In the genomic region with DNA sequence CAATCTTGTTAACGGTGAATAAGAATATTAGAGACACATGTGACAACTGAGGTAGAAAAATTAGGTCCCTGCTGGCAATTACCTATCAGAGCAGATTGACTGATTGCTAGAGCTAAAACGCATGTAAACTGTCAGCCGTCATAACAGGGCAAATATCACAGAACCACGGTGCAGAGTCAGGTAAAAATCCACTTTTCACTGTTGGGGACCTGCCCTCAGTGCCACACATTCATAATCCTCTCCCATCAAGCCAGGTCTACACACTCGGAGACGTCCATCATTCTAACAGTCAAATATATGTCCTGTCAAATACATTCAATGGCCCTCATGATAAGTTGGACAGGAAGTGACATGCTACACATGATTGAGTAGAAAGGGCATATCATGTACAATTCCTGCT, we compare ENCODE assay signal across 25 mouse cellular contexts.
DNase-seq lines count a peak whose midpoint lies in the region; ATAC-seq and TF ChIP-seq lines count a peak whose summit lies in the region.
"Had no signal": no experiment of that assay in that cellular context is flagged by ENCODE, and none has a peak within 500 bp of the region (broad histone marks: within the 10 kb centered on the region; RNA-seq: fewer than 3 reads in every experiment).

No protein-coding gene starts in this region.

- no peak overlapping the region for H3K9ac ChIP-seq in hindbrain, embryonic 12.5 days
- no peak overlapping the region for H3K9ac ChIP-seq in midbrain, embryonic 12.5 days (replicated peaks)
- H3K9ac ChIP-seq in midbrain, embryonic 14.5 days (replicated peaks; ENCODE audit: low read length), result no peak overlapping the region
- H3K9ac ChIP-seq in hindbrain, postnatal 0 days (replicated peaks; ENCODE audit: low read length), result no peak overlapping the region
- H3K9ac ChIP-seq: embryonic facial prominence, embryonic 13.5 days; forebrain, embryonic 13.5 days; forebrain, postnatal 0 days; intestine, embryonic 15.5 days had no signal

- no peaks in the 10 kb centered on the region for H3K9me3 ChIP-seq in hindbrain, embryonic 12.5 days (replicated peaks)
- H3K9me3 ChIP-seq in hindbrain, embryonic 10.5 days, result no peaks in the 10 kb centered on the region
- no peaks in the 10 kb centered on the region for H3K9me3 ChIP-seq in midbrain, embryonic 12.5 days
- H3K9me3 ChIP-seq in midbrain, embryonic 14.5 days (ENCODE audit: control insufficient read depth, low read length), result no peaks in the 10 kb centered on the region
- H3K9me3 ChIP-seq in hindbrain, postnatal 0 days (ENCODE audit: low read length), result no peaks in the 10 kb centered on the region
- H3K9me3 ChIP-seq: embryonic facial prominence, embryonic 10.5 days; embryonic facial prominence, embryonic 13.5 days; forebrain, embryonic 13.5 days; intestine, embryonic 15.5 days had no signal

- no peak overlapping the region for H3K27ac ChIP-seq in hindbrain, embryonic 12.5 days
- H3K27ac ChIP-seq in hindbrain, embryonic 10.5 days, result no peak overlapping the region
- no peak overlapping the region for H3K27ac ChIP-seq in midbrain, embryonic 12.5 days (replicated peaks)
- H3K27ac ChIP-seq in midbrain, embryonic 14.5 days (replicated peaks; ENCODE audit: low read depth, low read length), result no peak overlapping the region
- H3K27ac ChIP-seq in hindbrain, postnatal 0 days, result no peak overlapping the region
- no peak overlapping the region for H3K27ac ChIP-seq in layer of hippocampus, adult 2 months
- H3K27ac ChIP-seq: embryonic facial prominence, embryonic 10.5 days; embryonic facial prominence, embryonic 13.5 days; forebrain, embryonic 13.5 days; gastrocnemius, adult 2 months; intestine, embryonic 15.5 days had no signal

- no peaks in the 10 kb centered on the region for H3K4me1 ChIP-seq in hindbrain, embryonic 12.5 days
- no peaks in the 10 kb centered on the region for H3K4me1 ChIP-seq in hindbrain, embryonic 10.5 days (replicated peaks)
- H3K4me1 ChIP-seq in midbrain, embryonic 12.5 days, result no peaks in the 10 kb centered on the region
- H3K4me1 ChIP-seq in midbrain, embryonic 14.5 days (ENCODE audit: control insufficient read depth, insufficient read depth, low read length), result no peaks in the 10 kb centered on the region
- H3K4me1 ChIP-seq in hindbrain, postnatal 0 days (ENCODE audit: insufficient read depth, low read length), result no peaks in the 10 kb centered on the region
- H3K4me1 ChIP-seq: embryonic facial prominence, embryonic 10.5 days; embryonic facial prominence, embryonic 13.5 days; forebrain, embryonic 13.5 days; intestine, embryonic 15.5 days had no signal

- peak; percentile 76 for ATAC-seq in hindbrain, embryonic 12.5 days (ENCODE audit: low FRiP score)
- ATAC-seq in midbrain, embryonic 12.5 days (ENCODE audit: low FRiP score, low read depth), result 0 out of 2 replicates have a peak, but pooled peaks have one; percentile 16
- no peak for ATAC-seq in midbrain, embryonic 14.5 days (ENCODE audit: low FRiP score, low TSS enrichment)
- ATAC-seq in hindbrain, postnatal 0 days, result no peak
- ATAC-seq: CD4-positive, CD25-positive, alpha-beta regulatory T cell, adult 4 months; forebrain, embryonic 13.5 days; forebrain, postnatal 0 days; intestine, embryonic 15.5 days had no signal

- DNase-seq in hindbrain, embryonic 10.5 days (ENCODE audit: low spot score), result no peak
- DNase-seq in midbrain, embryonic 14.5 days, result no peak
- DNase-seq in hindbrain, postnatal 0 days (ENCODE audit: low spot score), result peak; percentile 13
- DNase-seq in retina, postnatal 1 day, result peak; percentile 41
- no peak for DNase-seq in layer of hippocampus, adult 2 months (ENCODE audit: low spot score in 2 of 2)
- DNase-seq: adrenal gland, adult 2 months; adrenal gland, postnatal 14 days; cerebellum, adult 11-12 months; cerebellum, adult 8-10 months; cerebellum, postnatal 10 days; cerebellum, postnatal 36 days; embryo, embryonic 11 days; forebrain, postnatal 0 days; gastrocnemius, adult 2 months; gastrocnemius, postnatal 14 days; heart, adult 11 months had no signal

- no peaks in the 10 kb centered on the region for H3K36me3 ChIP-seq in hindbrain, embryonic 12.5 days
- H3K36me3 ChIP-seq in hindbrain, embryonic 10.5 days, result no peaks in the 10 kb centered on the region
- H3K36me3 ChIP-seq in midbrain, embryonic 12.5 days, result no peaks in the 10 kb centered on the region
- H3K36me3 ChIP-seq in midbrain, embryonic 14.5 days (ENCODE audit: control insufficient read depth, insufficient read depth, low read length), result no peaks in the 10 kb centered on the region
- H3K36me3 ChIP-seq in hindbrain, postnatal 0 days (ENCODE audit: insufficient read depth, low read length), result no peaks in the 10 kb centered on the region
- H3K36me3 ChIP-seq: embryonic facial prominence, embryonic 10.5 days; embryonic facial prominence, embryonic 13.5 days; intestine, embryonic 15.5 days had no signal

- H3K4me3 ChIP-seq in hindbrain, embryonic 12.5 days, result no peak overlapping the region
- no peak overlapping the region for H3K4me3 ChIP-seq in hindbrain, embryonic 10.5 days
- no peak overlapping the region for H3K4me3 ChIP-seq in midbrain, embryonic 12.5 days
- no peak overlapping the region for H3K4me3 ChIP-seq in midbrain, embryonic 14.5 days (replicated peaks; ENCODE audit: low read depth, low read length)
- no peak overlapping the region for H3K4me3 ChIP-seq in hindbrain, postnatal 0 days (ENCODE audit: low read length)
- H3K4me3 ChIP-seq in layer of hippocampus, adult 2 months, result no peak overlapping the region
- H3K4me3 ChIP-seq: embryonic facial prominence, embryonic 10.5 days; embryonic facial prominence, embryonic 13.5 days; erythroblast, embryonic 14.5 days; forebrain, embryonic 13.5 days; gastrocnemius, adult 2 months; intestine, embryonic 15.5 days had no signal

- H3K4me2 ChIP-seq in hindbrain, embryonic 12.5 days (replicated peaks), result no peak overlapping the region
- H3K4me2 ChIP-seq in midbrain, embryonic 12.5 days (replicated peaks), result no peak overlapping the region
- H3K4me2 ChIP-seq in midbrain, embryonic 14.5 days (ENCODE audit: low read length), result no peak overlapping the region
- H3K4me2 ChIP-seq in hindbrain, postnatal 0 days (ENCODE audit: low read depth, low read length), result no peak overlapping the region
- H3K4me2 ChIP-seq: embryonic facial prominence, embryonic 13.5 days; forebrain, embryonic 13.5 days; heart, embryonic 11.5 days; intestine, embryonic 15.5 days had no signal

- no peak for TF ChIP-seq CTCF in hindbrain, postnatal 0 days (IDR thresholded peaks at IDR 0.05; ENCODE audit: low read depth)
- TF ChIP-seq CTCF in layer of hippocampus, adult 2 months (conservative IDR thresholded peaks at IDR 0.05), result no peak

- WGBS in hindbrain, embryonic 12.5 days, result 73% methylated on average over 6 of the region's 6 CpGs
- 92% methylated on average over 6 of the region's 6 CpGs for whole genome bisulfite sequencing in hindbrain, embryonic 10.5 days
- 86% methylated on average over 6 of the region's 6 CpGs for WGBS in midbrain, embryonic 12.5 days
- WGBS in midbrain, embryonic 14.5 days, result 78% methylated on average over 6 of the region's 6 CpGs
- 66% methylated on average over 6 of the region's 6 CpGs for WGBS in hindbrain, postnatal 0 days

- H3K27me3 ChIP-seq in hindbrain, embryonic 12.5 days, result no peaks in the 10 kb centered on the region
- H3K27me3 ChIP-seq in hindbrain, embryonic 10.5 days (ENCODE audit: insufficient read depth, poor library complexity, severe bottlenecking), result no peaks in the 10 kb centered on the region
- H3K27me3 ChIP-seq in midbrain, embryonic 12.5 days, result no peaks in the 10 kb centered on the region
- H3K27me3 ChIP-seq in midbrain, embryonic 14.5 days (ENCODE audit: control insufficient read depth, insufficient read depth, low read length), result no peaks in the 10 kb centered on the region
- no peaks in the 10 kb centered on the region for H3K27me3 ChIP-seq in hindbrain, postnatal 0 days (ENCODE audit: insufficient read depth, low read length)
- H3K27me3 ChIP-seq: embryonic facial prominence, embryonic 13.5 days; forebrain, embryonic 13.5 days; intestine, embryonic 15.5 days had no signal

Comparison
In these comparisons a context has a peak if more than half of its experiments do, and no peak if none do; other contexts are left out.
1. ATAC-seq: peak in hindbrain, embryonic 12.5 days (single experiment) and midbrain, embryonic 12.5 days (single experiment); none in midbrain, embryonic 14.5 days (single experiment) and hindbrain, postnatal 0 days (single experiment).
2. DNase-seq: peak in hindbrain, postnatal 0 days (single experiment) and retina, postnatal 1 day (single experiment); none in hindbrain, embryonic 10.5 days (single experiment), midbrain, embryonic 14.5 days (single experiment) and layer of hippocampus, adult 2 months (0 of 2).